In the genomic region with DNA sequence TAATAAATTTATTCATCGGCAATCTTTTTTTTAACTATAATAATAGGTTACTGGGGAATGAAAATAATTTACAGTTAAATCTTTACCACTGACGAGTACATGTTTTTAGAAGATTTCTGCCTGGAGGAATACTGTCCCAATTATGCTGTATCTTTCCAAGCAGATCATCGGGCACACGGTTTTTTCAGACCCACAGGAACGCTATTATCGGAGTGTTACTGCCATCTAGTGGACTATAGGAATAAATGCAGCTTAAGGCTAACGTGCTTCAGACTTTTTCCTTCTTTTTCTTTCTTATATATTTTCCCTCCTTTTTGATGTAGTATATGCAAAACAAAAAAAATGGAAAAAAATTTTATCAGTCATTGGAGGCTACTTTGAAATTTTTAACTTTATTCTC, we compare ENCODE assay signal across 8 mouse cellular contexts. TPM values are rescaled to one million over a fixed set of nuclear protein-coding genes. Genes with fewer than 3 reads are reported as not detected.
A peak's percentile ranks its signal among the peaks of the same experiment; 100 is the strongest.
DNase-seq lines count a peak whose midpoint lies in the region; ATAC-seq and TF ChIP-seq lines count a peak whose summit lies in the region.

No protein-coding gene starts in this region.

- H3K4me3 ChIP-seq in limb, embryonic 14.5 days (replicated peaks; ENCODE audit: low read length) = no peak overlapping the region
- no peak overlapping the region for H3K4me3 ChIP-seq in limb, embryonic 10.5 days

- TF ChIP-seq POLR2A in limb, embryonic 14.5 days (IDR thresholded peaks at IDR 0.05; ENCODE audit: borderline replicate concordance, extremely low read depth, insufficient read depth, insufficient read length) = no peak

- no peaks in the 10 kb centered on the region for H3K27me3 ChIP-seq in limb, embryonic 14.5 days (ENCODE audit: control insufficient read depth, insufficient read depth, low read length)
- no peaks in the 10 kb centered on the region for H3K27me3 ChIP-seq in limb, embryonic 10.5 days (ENCODE audit: low read depth, poor library complexity, severe bottlenecking)

- no peaks in the 10 kb centered on the region for H3K9me3 ChIP-seq in limb, embryonic 14.5 days (ENCODE audit: control insufficient read depth, low read length)
- H3K9me3 ChIP-seq in limb, embryonic 10.5 days (replicated peaks) = no peaks in the 10 kb centered on the region

- DNase-seq in cerebellum, adult 9-11 months = no peak
- DNase-seq in limb, embryonic 14.5 days (ENCODE audit: low spot score) = peak; percentile 74
- no peak for DNase-seq in limb, embryonic 10.5 days (ENCODE audit: low spot score)
- DNase-seq in embryo, embryonic 10.5 days (ENCODE audit: low spot score) = peak; percentile 83
- peak; percentile 70 for DNase-seq in mesoderm, embryonic 11.5 days (ENCODE audit: low read depth, low spot score)
- DNase-seq in natural killer cell, adult 2 months (ENCODE audit: low spot score in 2 of 2) = no peak
- no peak for DNase-seq in frontal cortex, postnatal 14 days (ENCODE audit: low spot score in 2 of 2)

- ATAC-seq in cerebellum, adult (ENCODE audit: insufficient number of reproducible peaks, low FRiP score, low TSS enrichment) = peak; percentile 68; the same call in 1 of the 2 replicates
- ATAC-seq in limb, embryonic 14.5 days (ENCODE audit: low FRiP score, low read depth) = no peak; the same call in 1 of the 2 replicates

- H3K27ac ChIP-seq in limb, embryonic 14.5 days (replicated peaks; ENCODE audit: low read depth, low read length) = no peak overlapping the region
- no peak overlapping the region for H3K27ac ChIP-seq in limb, embryonic 10.5 days

- 14% methylated on average over 7 of the region's 7 CpGs for WGBS in limb, embryonic 14.5 days
- WGBS in limb, embryonic 10.5 days = 16% methylated on average over 7 of the region's 7 CpGs

- no peak overlapping the region for H3K9ac ChIP-seq in limb, embryonic 14.5 days (ENCODE audit: low read depth, low read length, severe bottlenecking)

- H3K4me2 ChIP-seq in limb, embryonic 14.5 days (replicated peaks; ENCODE audit: low read depth, low read length, severe bottlenecking) = no peak overlapping the region

- no peaks in the 10 kb centered on the region for H3K4me1 ChIP-seq in limb, embryonic 14.5 days (ENCODE audit: control insufficient read depth, insufficient read depth, low read length)
- H3K4me1 ChIP-seq in limb, embryonic 10.5 days = no peaks in the 10 kb centered on the region

- no peaks in the 10 kb centered on the region for H3K36me3 ChIP-seq in limb, embryonic 14.5 days (ENCODE audit: control insufficient read depth, insufficient read depth, low read length)
- H3K36me3 ChIP-seq in limb, embryonic 10.5 days = no peaks in the 10 kb centered on the region

RNA-seq across cellular contexts. Expression of a gene that starts 20.4 kb away (rescaled TPM):
- 0.40 and 0.63 TPM in 2 replicates for polyA plus RNA-seq in limb, embryonic 14.5 days (2012; rRNA removed)
- polyA plus RNA-seq in limb, embryonic 14.5 days (2014; fragmentation: Nextera tagmentation; extraction: Ambion mirVana) = 0.36 and 0.48 TPM in 2 replicates
- polyA plus RNA-seq in limb, embryonic 10.5 days (2016; fragmentation: Nextera tagmentation; extraction: Ambion mirVana) = 0.03 and 0.08 TPM in 2 replicates

RNA-seq across cellular contexts. Expression of a gene that starts 31.4 kb away (rescaled TPM):
- 0.58 and 0.94 TPM in 2 replicates for polyA plus RNA-seq in limb, embryonic 14.5 days (2012; rRNA removed)
- polyA plus RNA-seq in limb, embryonic 14.5 days (2014; fragmentation: Nextera tagmentation; extraction: Ambion mirVana) = 0.29 and 0.51 TPM in 2 replicates
- polyA plus RNA-seq in limb, embryonic 10.5 days (2016; fragmentation: Nextera tagmentation; extraction: Ambion mirVana) = 0.11 and 0.26 TPM in 2 replicates

Comparison
In these comparisons a context has a peak if more than half of its experiments do, and no peak if none do; other contexts are left out.
1. DNase-seq: peak in limb, embryonic 14.5 days (single experiment), embryo, embryonic 10.5 days (single experiment) and mesoderm, embryonic 11.5 days (single experiment); none in cerebellum, adult 9-11 months (single experiment), limb, embryonic 10.5 days (single experiment), natural killer cell, adult 2 months (0 of 2) and frontal cortex, postnatal 14 days (0 of 2).